Mouse (Mus musculus): ENCODE data around the gene Zfp866. TPM values are rescaled to one million over a fixed set of nuclear protein-coding genes. Genes with fewer than 3 reads are reported as not detected.

Zfp866 gene
- total and polyA plus RNA-seq, 3 experiments = 14.3 to 16.0 (median 14.4) TPM

DNA sequence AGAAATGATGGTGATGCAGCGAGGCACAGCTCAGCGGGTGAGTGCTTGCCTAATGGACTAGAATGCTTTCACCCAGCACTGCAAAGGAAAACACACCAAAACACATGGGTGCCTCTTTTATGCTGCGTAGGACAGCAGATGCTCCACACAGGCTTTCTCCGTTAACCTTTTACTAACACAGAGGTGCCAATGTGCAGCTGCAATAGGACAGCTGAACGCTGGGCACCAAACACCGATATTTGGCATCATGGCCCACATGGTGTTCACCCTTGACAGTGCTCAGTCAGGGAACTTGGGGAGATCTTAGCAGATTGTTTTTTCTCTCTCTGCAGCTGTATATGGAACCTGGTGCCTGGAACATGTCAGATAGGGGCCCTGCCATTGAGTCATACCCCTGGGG lies 3.9 kb upstream of the Zfp866 start:
- Histone ChIP-seq H3K9me3 (replicated peaks; ENCODE audit: low read length) (no peaks in the 10 kb centered on the region), H3K36me3 (replicated peaks in 1 of 2; ENCODE audit: control insufficient read depth in 1 of 2, insufficient read depth in 1 of 2, low read length in 1 of 2) (peaks cover 66 to 73% of the 10 kb centered on the region in 2 experiments), H3K4me1 (ENCODE audit: control insufficient read depth in 1 of 2, insufficient read depth in 2 of 2) (peaks cover 5 to 19% of the 10 kb centered on the region in 2 experiments), H3K9ac (ENCODE audit: insufficient read depth, low read depth) (no peak overlapping the region), H3K27ac (ENCODE audit: insufficient read depth, low read depth) (no peak overlapping the region), H3K4me2 (ENCODE audit: insufficient read depth, low read depth, poor library complexity, severe bottlenecking) (no peak overlapping the region), H3K27me3 (replicated peaks) (no peaks in the 10 kb centered on the region), H3K4me3 (replicated peaks in 1 of 3; ENCODE audit: low read depth in 2 of 3, low read length in 2 of 3, poor library complexity in 1 of 3) (no peak overlapping the region), H3K79me2 (replicated peaks; ENCODE audit: control insufficient read depth, extremely low read depth, insufficient read depth, poor library complexity, severe bottlenecking) (peaks cover 28% of the 10 kb centered on the region)
- dilution Hi-C loops (cut with MboI; ENCODE audit: extremely low pct_ligation_motif_present, extremely low pct_unique_long_range_greater_than_20kb, low sequenced_read_pairs) (no loop called here), in situ Hi-C loops (cut with MboI; ENCODE audit: low pct_ligation_motif_present, low pct_unique_long_range_greater_than_20kb, low sequenced_read_pairs) (no loop called here)
- DNase-seq (ENCODE audit: extremely low read depth) = no peak
- TF ChIP-seq HCFC1 (IDR thresholded peaks at IDR 0.05; ENCODE audit: low read depth, low read length) (no peak), TBP (conservative IDR thresholded peaks at IDR 0.05; ENCODE audit: low read depth, low read length) (no peak), UBTF (IDR thresholded peaks at IDR 0.05; ENCODE audit: low read depth, low read length) (no peak), POLR2AphosphoS2 (IDR thresholded peaks at IDR 0.05; ENCODE audit: low read depth, low read length) (no peak), CHD2 (IDR thresholded peaks at IDR 0.05; ENCODE audit: low read length) (no peak), CTCF (conservative IDR thresholded peaks at IDR 0.05 in 1 of 2, IDR thresholded peaks at IDR 0.05 in 1 of 2; ENCODE audit: low read depth in 2 of 2, low read length in 2 of 2) (no peak), MAFK (IDR thresholded peaks at IDR 0.05; ENCODE audit: insufficient replicate concordance, low read length) (no peak), SMC3 (IDR thresholded peaks at IDR 0.05; ENCODE audit: low read depth, low read length) (no peak), ZC3H11A (IDR thresholded peaks at IDR 0.05; ENCODE audit: low read depth, low read length) (no peak), JUN (IDR thresholded peaks at IDR 0.05; ENCODE audit: insufficient read depth, low read depth, low read length) (no peak), ZKSCAN1 (IDR thresholded peaks at IDR 0.05; ENCODE audit: borderline replicate concordance, low read depth, low read length) (no peak), RCOR1 (conservative IDR thresholded peaks at IDR 0.05; ENCODE audit: low read depth, low read length) (no peak), MYC (IDR thresholded peaks at IDR 0.05; ENCODE audit: low read depth, low read length) (no peak), IRF4 (IDR thresholded peaks at IDR 0.05; ENCODE audit: low read depth, low read length) (no peak), GABPA (IDR thresholded peaks at IDR 0.05; ENCODE audit: insufficient replicate concordance, low read depth, low read length) (no peak), NRF1 (IDR thresholded peaks at IDR 0.05; ENCODE audit: low read depth, low read length) (no peak), POLR2A (IDR thresholded peaks at IDR 0.05; ENCODE audit: low read depth, low read length) (no peak), MXI1 (IDR thresholded peaks at IDR 0.05; ENCODE audit: low read depth, low read length) (no peak), ZMIZ1 (IDR thresholded peaks at IDR 0.05; ENCODE audit: low read depth, low read length) (no peak)

DNA sequence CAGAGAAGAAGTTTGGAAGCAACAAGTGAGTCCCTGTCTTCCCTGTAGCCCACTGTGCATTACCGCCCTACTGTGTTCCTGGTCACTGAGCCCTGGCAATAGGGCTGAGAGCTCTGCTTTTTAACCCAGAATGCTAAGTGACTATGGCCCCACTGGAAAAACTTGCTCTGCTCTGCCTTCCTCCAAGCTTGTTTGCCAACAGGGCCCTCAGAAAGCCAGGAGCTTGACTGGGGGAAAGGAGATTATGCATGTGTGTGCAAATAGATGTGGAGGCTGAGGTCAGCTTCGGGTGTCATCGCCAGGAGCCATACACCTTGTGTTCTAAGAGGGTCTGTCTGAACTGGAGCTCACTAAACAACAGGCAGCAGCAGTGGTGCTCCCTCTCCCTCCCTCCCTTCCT lies 3.1 kb upstream of the Zfp866 start:
- dilution Hi-C loops (cut with MboI; ENCODE audit: extremely low pct_ligation_motif_present, extremely low pct_unique_long_range_greater_than_20kb, low sequenced_read_pairs) = no loop called here
- H3K79me2 ChIP-seq (replicated peaks; ENCODE audit: control insufficient read depth, extremely low read depth, insufficient read depth, poor library complexity, severe bottlenecking) = peaks cover 28% of the 10 kb centered on the region
- peaks cover 58 to 68% of the 10 kb centered on the region in 2 experiments for H3K36me3 ChIP-seq (replicated peaks in 1 of 2; ENCODE audit: control insufficient read depth in 1 of 2, insufficient read depth in 1 of 2, low read length in 1 of 2)
- TF ChIP-seq JUND (conservative IDR thresholded peaks at IDR 0.05; ENCODE audit: low read depth, low read length) = no peak
- TF ChIP-seq MAFK (IDR thresholded peaks at IDR 0.05; ENCODE audit: insufficient replicate concordance, low read length) = no peak
- no peak for TF ChIP-seq BHLHE40 (IDR thresholded peaks at IDR 0.05; ENCODE audit: low read depth, low read length)
- no peak for TF ChIP-seq MEF2A (IDR thresholded peaks at IDR 0.05; ENCODE audit: borderline replicate concordance, low read depth, low read length)
- no peak for TF ChIP-seq ZNF384 (IDR thresholded peaks at IDR 0.05; ENCODE audit: low read depth, low read length)
- TF ChIP-seq ETS1 (conservative IDR thresholded peaks at IDR 0.05; ENCODE audit: low read depth, low read length) = no peak
- TF ChIP-seq JUN (IDR thresholded peaks at IDR 0.05; ENCODE audit: insufficient read depth, low read depth, low read length) = no peak
- TF ChIP-seq KAT2A (IDR thresholded peaks at IDR 0.05; ENCODE audit: insufficient replicate concordance, low read length) = no peak
- TF ChIP-seq IRF4 (IDR thresholded peaks at IDR 0.05; ENCODE audit: low read depth, low read length) = no peak
- no peak for TF ChIP-seq HCFC1 (IDR thresholded peaks at IDR 0.05; ENCODE audit: low read depth, low read length)
- TF ChIP-seq USF2 (conservative IDR thresholded peaks at IDR 0.05; ENCODE audit: low read depth, low read length) = no peak
- H3K4me3 ChIP-seq (replicated peaks in 1 of 3; ENCODE audit: low read depth in 2 of 3, low read length in 2 of 3, poor library complexity in 1 of 3) = no peak overlapping the region
- H3K9me3 ChIP-seq (replicated peaks; ENCODE audit: low read length) = no peaks in the 10 kb centered on the region
- no peak for DNase-seq (ENCODE audit: extremely low read depth)
- no peak overlapping the region for H3K27ac ChIP-seq (ENCODE audit: insufficient read depth, low read depth)
- H3K4me2 ChIP-seq (ENCODE audit: insufficient read depth, low read depth, poor library complexity, severe bottlenecking) = no peak overlapping the region
- H3K4me1 ChIP-seq (ENCODE audit: control insufficient read depth in 1 of 2, insufficient read depth in 2 of 2) = peaks cover 8 to 27% of the 10 kb centered on the region in 2 experiments
- no peaks in the 10 kb centered on the region for H3K27me3 ChIP-seq (replicated peaks)
- H3K9ac ChIP-seq (ENCODE audit: insufficient read depth, low read depth) = no peak overlapping the region
- in situ Hi-C loops (cut with MboI; ENCODE audit: low pct_ligation_motif_present, low pct_unique_long_range_greater_than_20kb, low sequenced_read_pairs) = no loop called here
